Mouse (Mus musculus): Measurements from ENCODE around the gene Gpr88. TPM values are rescaled to one million over a fixed set of nuclear protein-coding genes. Genes with fewer than 3 reads are reported as not detected.
A peak's percentile ranks its signal among the peaks of the same experiment; 100 is the strongest.

Gpr88 gene
- polyA plus RNA-seq, 1 experiment from 2014 or later, result 0.18 TPM

DNA sequence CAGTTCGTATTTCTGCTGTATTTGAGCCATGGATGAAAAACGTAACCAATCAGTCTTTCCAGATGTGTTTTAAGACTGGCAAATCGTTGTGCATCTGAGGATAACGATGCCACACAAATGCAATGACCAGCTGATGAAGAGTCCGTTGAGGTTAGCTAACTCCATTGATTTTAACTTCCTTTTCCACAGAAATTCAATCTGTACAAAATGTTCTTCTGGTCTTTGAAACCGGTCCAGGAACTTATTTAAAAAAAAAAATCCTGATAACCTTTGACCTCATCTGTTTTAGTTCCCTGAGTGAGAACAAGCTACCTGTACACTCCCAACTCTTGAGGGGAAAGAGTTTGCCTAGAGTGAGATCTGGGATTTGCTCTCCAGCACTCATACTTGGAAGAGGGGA, 18.4 kb upstream of the Gpr88 start:
- Histone ChIP-seq H3K9ac (replicated peaks) (no peak overlapping the region), H3K36me3 (replicated peaks; ENCODE audit: insufficient read depth, low read length) (no peaks in the 10 kb centered on the region), H3K4me3 (ENCODE audit: low read depth, low read length) (no peak overlapping the region), H3K27ac (ENCODE audit: low read depth) (no peak overlapping the region), H3K27me3 (ENCODE audit: insufficient read depth, low read length) (no peaks in the 10 kb centered on the region), H3K9me3 (ENCODE audit: low read length) (no peaks in the 10 kb centered on the region), H3K4me2 (ENCODE audit: low read depth, low read length) (no peak overlapping the region), H3K4me1 (ENCODE audit: insufficient read depth) (no peaks in the 10 kb centered on the region)
- 67% methylated on average over 6 of the region's 6 CpGs for WGBS (ENCODE audit: insufficient replicate concordance)
- peak; percentile 17; the same call in 1 of the 2 replicates for TF ChIP-seq EP300 (IDR thresholded peaks at IDR 0.05; ENCODE audit: low read depth)
- no peak for TF ChIP-seq CTCF (IDR thresholded peaks at IDR 0.05; ENCODE audit: low read depth)
- no peak for DNase-seq
- ATAC-seq, result peak; percentile 60; the same call in 1 of the 2 replicates

DNA sequence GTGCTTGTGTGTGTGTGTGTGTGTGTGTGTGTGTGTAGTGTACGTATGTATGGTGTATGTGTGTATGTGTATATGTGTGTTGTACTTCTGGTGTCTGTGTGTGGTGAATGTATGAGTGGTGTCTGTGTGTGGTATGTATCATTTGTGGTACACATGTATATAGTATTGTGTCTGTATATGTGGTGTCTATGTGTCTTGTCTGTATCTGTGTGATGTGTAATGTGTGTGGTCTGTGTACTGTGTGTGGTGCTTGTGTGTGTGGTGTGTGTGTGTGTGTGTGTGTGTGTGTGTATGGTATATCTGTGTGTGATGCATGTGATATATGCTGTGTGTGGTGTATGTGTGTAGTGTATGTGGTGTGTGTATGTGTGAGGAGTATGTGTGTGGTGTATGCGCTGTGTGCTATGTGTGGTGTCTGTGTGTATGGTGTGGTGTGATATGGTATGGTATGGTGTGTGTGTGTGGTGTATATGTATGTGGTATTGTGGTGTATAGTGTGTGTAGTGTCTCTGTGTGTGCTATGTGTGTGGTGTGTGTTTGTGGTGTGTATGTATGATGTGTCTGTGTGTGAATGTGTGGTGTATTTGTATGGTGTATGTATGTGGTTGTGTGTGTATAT, 13.8 kb upstream of the Gpr88 start:
- H3K4me3 ChIP-seq (ENCODE audit: low read depth, low read length), result no peak overlapping the region
- H3K27ac ChIP-seq (ENCODE audit: low read depth), result no peak overlapping the region
- no peak for TF ChIP-seq CTCF (IDR thresholded peaks at IDR 0.05; ENCODE audit: low read depth)
- TF ChIP-seq EP300 (IDR thresholded peaks at IDR 0.05; ENCODE audit: low read depth), result no peak
- no peak overlapping the region for H3K9ac ChIP-seq (replicated peaks)
- no peak for DNase-seq
- 80% methylated on average over 2 of the region's 2 CpGs for WGBS (ENCODE audit: insufficient replicate concordance)
- no peaks in the 10 kb centered on the region for H3K36me3 ChIP-seq (replicated peaks; ENCODE audit: insufficient read depth, low read length)
- no peak overlapping the region for H3K4me2 ChIP-seq (ENCODE audit: low read depth, low read length)
- no peaks in the 10 kb centered on the region for H3K27me3 ChIP-seq (ENCODE audit: insufficient read depth, low read length)
- peaks cover 7% of the 10 kb centered on the region for H3K4me1 ChIP-seq (ENCODE audit: insufficient read depth)
- no peak for ATAC-seq
- no peaks in the 10 kb centered on the region for H3K9me3 ChIP-seq (ENCODE audit: low read length)

DNA sequence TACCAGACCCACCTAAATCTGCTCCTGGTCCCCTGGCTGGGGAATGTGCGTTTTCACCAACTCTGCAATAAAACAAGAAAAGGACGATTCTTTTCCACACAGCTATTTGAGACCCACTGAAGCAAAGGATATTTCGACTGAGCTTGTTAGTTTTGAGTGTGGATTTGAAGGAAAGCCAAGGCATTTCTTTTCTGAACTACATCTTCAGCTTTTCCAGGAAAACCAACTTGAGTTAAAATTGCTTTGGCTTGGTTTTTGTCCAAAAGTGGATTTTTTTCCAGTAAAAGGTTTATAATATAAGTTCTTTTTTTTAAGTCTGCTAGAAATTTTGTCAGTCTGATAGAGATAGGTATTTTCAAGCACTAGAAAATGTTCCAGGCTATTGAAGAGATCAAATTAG, 13.1 kb upstream of the Gpr88 start:
- ATAC-seq (no peak), DNase-seq (no peak)
- Histone ChIP-seq H3K4me2 (ENCODE audit: low read depth, low read length) (no peak overlapping the region), H3K9me3 (ENCODE audit: low read length) (no peaks in the 10 kb centered on the region), H3K4me3 (ENCODE audit: low read depth, low read length) (no peak overlapping the region), H3K36me3 (replicated peaks; ENCODE audit: insufficient read depth, low read length) (no peaks in the 10 kb centered on the region), H3K4me1 (ENCODE audit: insufficient read depth) (peaks cover 7% of the 10 kb centered on the region), H3K9ac (replicated peaks) (no peak overlapping the region), H3K27me3 (ENCODE audit: insufficient read depth, low read length) (no peaks in the 10 kb centered on the region), H3K27ac (ENCODE audit: low read depth) (no peak overlapping the region)
- TF ChIP-seq CTCF (IDR thresholded peaks at IDR 0.05; ENCODE audit: low read depth), result no peak
- no peak for TF ChIP-seq EP300 (IDR thresholded peaks at IDR 0.05; ENCODE audit: low read depth)
- 73% methylated on average over 3 of the region's 3 CpGs for WGBS (ENCODE audit: insufficient replicate concordance)

DNA sequence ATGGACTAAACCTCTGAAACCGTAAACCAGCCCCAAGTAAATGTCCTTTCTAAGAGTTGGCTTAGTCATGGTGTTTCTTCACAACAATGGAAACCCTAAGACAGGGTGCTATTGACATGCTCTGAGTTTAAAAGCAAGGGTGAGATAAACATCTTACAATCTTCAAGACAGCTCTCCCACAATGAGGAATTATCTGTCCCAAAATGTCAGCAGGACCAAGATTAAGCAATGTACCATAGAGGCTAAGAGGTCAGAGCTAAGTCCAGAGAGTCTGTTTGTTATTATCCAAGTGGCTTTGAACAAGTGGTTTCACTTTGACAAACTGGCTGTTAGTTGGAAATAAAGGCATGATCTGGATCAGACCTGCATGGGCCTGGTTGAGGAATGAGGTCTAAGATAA, 10.7 kb upstream of the Gpr88 start:
- peak; percentile 74 for ATAC-seq
- Histone ChIP-seq H3K4me3 (ENCODE audit: low read depth, low read length) (no peak overlapping the region), H3K4me1 (ENCODE audit: insufficient read depth) (peaks cover 7% of the 10 kb centered on the region), H3K27me3 (ENCODE audit: insufficient read depth, low read length) (no peaks in the 10 kb centered on the region), H3K9me3 (ENCODE audit: low read length) (no peaks in the 10 kb centered on the region), H3K9ac (replicated peaks) (no peak overlapping the region), H3K27ac (ENCODE audit: low read depth) (peak overlapping the region; percentile 49), H3K36me3 (replicated peaks; ENCODE audit: insufficient read depth, low read length) (no peaks in the 10 kb centered on the region), H3K4me2 (ENCODE audit: low read depth, low read length) (no peak overlapping the region)
- 83% methylated on average over 1 of the region's 1 CpGs for WGBS (ENCODE audit: insufficient replicate concordance)
- DNase-seq, result no peak
- TF ChIP-seq EP300 (IDR thresholded peaks at IDR 0.05; ENCODE audit: low read depth) (no peak), CTCF (IDR thresholded peaks at IDR 0.05; ENCODE audit: low read depth) (no peak)

DNA sequence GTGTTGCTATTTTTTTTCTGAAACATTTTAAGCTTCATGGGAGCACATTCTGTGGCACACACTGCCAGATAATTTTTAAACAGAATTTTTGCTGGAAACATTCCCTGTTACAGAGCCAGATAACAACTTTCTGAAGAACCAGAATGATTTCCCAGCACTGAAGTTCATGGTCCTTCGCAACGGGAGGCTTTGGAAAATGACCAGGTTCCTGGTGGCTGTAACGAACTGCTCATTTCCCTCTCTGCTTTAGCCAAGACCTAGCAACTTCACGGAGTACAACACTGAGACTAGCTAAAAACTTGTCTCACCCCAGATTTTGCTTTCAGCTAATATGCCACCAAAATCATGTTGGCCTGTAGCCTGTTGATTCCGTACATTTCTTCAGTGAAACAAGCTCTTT, 9.8 kb upstream of the Gpr88 start:
- Histone ChIP-seq H3K27ac (ENCODE audit: low read depth) (no peak overlapping the region), H3K4me2 (ENCODE audit: low read depth, low read length) (no peak overlapping the region), H3K27me3 (ENCODE audit: insufficient read depth, low read length) (no peaks in the 10 kb centered on the region), H3K9ac (replicated peaks) (no peak overlapping the region), H3K4me3 (ENCODE audit: low read depth, low read length) (no peak overlapping the region), H3K9me3 (ENCODE audit: low read length) (no peaks in the 10 kb centered on the region), H3K4me1 (ENCODE audit: insufficient read depth) (peaks cover 7% of the 10 kb centered on the region), H3K36me3 (replicated peaks; ENCODE audit: insufficient read depth, low read length) (no peaks in the 10 kb centered on the region)
- ATAC-seq, result no peak
- no peak for DNase-seq
- TF ChIP-seq CTCF (IDR thresholded peaks at IDR 0.05; ENCODE audit: low read depth) (no peak), EP300 (IDR thresholded peaks at IDR 0.05; ENCODE audit: low read depth) (no peak)
- 75% methylated on average over 5 of the region's 5 CpGs for WGBS (ENCODE audit: insufficient replicate concordance)

DNA sequence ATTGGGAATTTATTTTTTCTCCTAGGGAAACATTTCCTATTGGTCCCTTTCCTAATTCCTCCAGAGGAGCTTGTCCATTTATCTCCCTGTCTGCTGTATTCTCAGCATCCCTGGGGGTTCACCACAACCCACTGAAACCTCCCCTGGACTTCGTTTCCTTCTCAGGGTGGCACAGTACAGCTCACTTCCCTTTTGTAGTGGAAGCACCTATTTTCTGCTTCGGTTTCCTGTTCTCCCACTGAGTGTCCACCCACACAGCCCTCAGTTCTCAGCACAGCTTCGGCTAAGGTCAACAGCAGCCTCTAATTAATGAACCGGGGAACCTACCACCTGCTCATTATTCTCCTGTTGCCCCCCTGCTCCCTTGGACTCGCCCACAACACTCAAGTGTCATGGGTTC, 2.8 kb upstream of the Gpr88 start:
- Histone ChIP-seq H3K9ac (replicated peaks) (no peak overlapping the region), H3K4me3 (ENCODE audit: low read depth, low read length) (no peak overlapping the region), H3K9me3 (ENCODE audit: low read length) (no peaks in the 10 kb centered on the region), H3K27ac (ENCODE audit: low read depth) (no peak overlapping the region), H3K36me3 (replicated peaks; ENCODE audit: insufficient read depth, low read length) (no peaks in the 10 kb centered on the region), H3K4me2 (ENCODE audit: low read depth, low read length) (no peak overlapping the region), H3K4me1 (ENCODE audit: insufficient read depth) (peaks cover 12% of the 10 kb centered on the region), H3K27me3 (ENCODE audit: insufficient read depth, low read length) (peaks cover 19% of the 10 kb centered on the region)
- ATAC-seq (no peak), DNase-seq (no peak)
- TF ChIP-seq CTCF (IDR thresholded peaks at IDR 0.05; ENCODE audit: low read depth), result no peak
- TF ChIP-seq EP300 (IDR thresholded peaks at IDR 0.05; ENCODE audit: low read depth), result no peak
- WGBS (ENCODE audit: insufficient replicate concordance), result 23% methylated on average over 5 of the region's 5 CpGs
